Mouse (Mus musculus): ENCODE measurements around the gene Vmn1r45.
"Not testable (repeated sequence)": the region's sequence is repeated elsewhere in the genome, so short reads cannot be mapped to it uniquely, and the experiment has no call there.

Vmn1r45 gene

DNA sequence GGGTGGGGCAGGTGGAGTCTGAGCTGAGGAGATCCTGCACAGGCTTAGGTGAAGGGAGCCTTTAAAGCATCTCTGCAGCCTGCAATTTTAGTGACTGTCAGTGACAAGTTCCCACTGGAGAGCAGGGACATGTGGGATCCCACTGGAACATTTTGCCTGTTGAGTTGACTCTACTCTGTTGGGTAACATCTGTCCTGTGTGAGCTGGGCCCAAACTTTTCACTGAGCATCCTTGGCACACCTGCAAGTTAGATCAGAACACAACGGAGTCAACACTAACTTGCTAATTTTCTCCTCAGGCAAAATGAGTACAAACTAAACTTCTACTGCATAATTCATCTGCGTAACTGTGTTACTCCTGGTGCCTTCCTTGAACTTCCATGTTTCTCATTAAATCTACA, at the start of gene Vmn1r45:
Gene Vmn1r45, minus strand, starts transcription at position 101 of the 400 bp plus-strand sequence.
- not testable (repeated sequence) for DNase-seq (ENCODE audit: low spot score)

GRCm38 (mm10) chr6:89985989-89986388, 45.6 kb upstream of the Vmn1r45 start:
- DNase-seq (ENCODE audit: low spot score), result no peak

DNA sequence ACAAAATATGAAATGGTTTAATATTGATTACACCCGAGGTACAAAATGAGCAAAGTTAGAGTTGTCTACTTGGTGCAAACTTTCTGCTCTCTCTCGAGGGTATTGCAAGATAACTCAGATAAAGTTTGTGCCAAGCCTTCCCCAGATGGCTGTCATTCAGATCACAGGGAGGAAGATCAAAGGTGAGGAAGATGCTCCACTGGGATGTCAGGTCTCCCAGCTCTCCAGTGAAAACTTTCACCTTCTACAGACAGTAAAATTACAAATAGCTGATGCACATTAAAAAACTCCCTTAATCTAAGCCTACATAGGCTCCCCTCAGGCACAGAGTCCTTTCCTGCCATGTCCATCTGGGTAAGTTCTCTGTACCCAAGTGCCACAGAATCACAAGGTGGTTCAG, 28.6 kb upstream of the Vmn1r45 start, which contains the start of gene Vmn1r46:
Gene Vmn1r46, plus strand, starts transcription at position 301 of the 400 bp plus-strand sequence.
- DNase-seq (ENCODE audit: low spot score), result no peak

GRCm38 (mm10) chr6:89966341-89966740, 25.9 kb upstream of the Vmn1r45 start:
- DNase-seq (ENCODE audit: low spot score), result no peak

DNA sequence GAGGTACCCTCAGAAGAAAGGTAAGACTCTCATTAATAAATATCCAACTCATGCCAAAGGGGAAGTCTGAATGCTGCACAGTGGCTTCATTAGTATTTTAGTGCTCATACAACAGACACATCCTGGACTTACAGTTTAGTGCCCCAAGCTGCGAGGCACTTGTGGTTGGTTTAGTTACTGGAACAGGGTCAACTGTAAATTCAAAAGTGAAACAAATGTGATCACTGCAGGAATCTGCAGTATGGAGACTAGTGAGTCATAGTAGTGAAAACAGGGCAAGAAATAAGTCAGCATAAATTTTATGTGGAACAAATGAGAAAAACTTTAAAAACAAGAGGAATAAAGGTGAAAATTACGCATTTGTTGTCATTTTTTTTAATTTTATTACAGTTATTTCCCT, 13.2 kb upstream of the Vmn1r45 start:
- DNase-seq (ENCODE audit: low spot score), result no peak

- DNase-seq (ENCODE audit: low spot score), result no peak
These were observed 528 bp upstream of the Vmn1r45 start for GRCm38 (mm10) chr6:89940926-89941325.

- no peak for DNase-seq (ENCODE audit: low spot score)
These were observed 56.6 kb downstream of the Vmn1r45 start for GRCm38 (mm10) chr6:89883812-89884211.

DNA sequence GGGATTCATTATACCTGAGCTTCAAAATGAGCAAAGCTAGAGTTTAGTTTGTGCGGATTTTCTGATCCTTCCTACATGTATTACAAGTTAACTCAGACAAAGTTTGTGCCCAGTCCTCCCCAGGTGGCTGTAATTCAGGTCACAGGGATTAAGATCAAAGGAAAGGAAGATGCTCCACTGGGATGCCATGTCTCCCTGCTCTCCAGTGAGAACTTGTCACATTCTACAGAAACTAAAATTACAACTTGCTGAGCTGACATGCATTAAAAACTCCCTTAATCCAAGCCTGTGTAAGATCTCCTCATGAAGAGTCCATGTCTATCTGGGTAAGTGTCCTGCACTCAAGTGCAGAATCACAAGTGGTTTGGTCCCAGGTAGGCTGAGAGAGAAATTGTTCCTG, 57.0 kb downstream of the Vmn1r45 start, which contains the start of gene Vmn1r44:
Gene Vmn1r44, plus strand, starts transcription at position 301 of the 400 bp plus-strand sequence.
- no peak for DNase-seq (ENCODE audit: low spot score)

Measured in ovary, postnatal 10 days (tissue).